Mouse (Mus musculus) megakaryocyte progenitor cell, adult 5-6 weeks (primary cell): Measurements from ENCODE around the gene Hspg2. TPM values are rescaled to one million over a fixed set of nuclear protein-coding genes. Genes with fewer than 3 reads are reported as not detected.
"Not testable (repeated sequence)": the region's sequence is repeated elsewhere in the genome, so short reads cannot be mapped to it uniquely, and the experiment has no call there.

ENCODE experiments used
- ATAC-seq: replicated peaks from 2 replicates; pipeline ENCODE4 v1.8.0; 2016; ENCODE audit warnings: mild to moderate bottlenecking, moderate TSS enrichment, inconsistent platforms; ENCODE audit not compliant: poor library complexity
- total RNA-seq, 2 experiments: library from RNA; stranded (forward) in 1 of 2; stranded (reverse) in 1 of 2; fragments of 157-497, 149-512 nt in 1 of 2; fragments of 200-1000 nt in 1 of 2; gene quantifications; 2 replicates each; pipeline versions ENCODE4 v1.2.3 to v1.2.4; 2015 to 2017

Hspg2 gene
- total RNA-seq (2015) (0.37 TPM in 1 of 2 replicates, not detected in the other), total RNA-seq (2017) (not detected in 2 replicates)

GRCm38 (mm10) chr4:137468260-137469080, at the start of gene Hspg2:
Hspg2 (plus strand) TSS chr4:137468769.
- peak; percentile 99 for ATAC-seq

- peak; percentile 57 for ATAC-seq
Measured at GRCm38 (mm10) chr4:137430502-137430901, 38.1 kb upstream of the Hspg2 start, which contains the start of gene Cela3b. Cela3b (minus strand) TSS chr4:137430540.

GRCm38 (mm10) chr4:137432700-137433550, 35.6 kb upstream of the Hspg2 start:
- ATAC-seq: not testable (repeated sequence)

- ATAC-seq: no peak
Measured at GRCm38 (mm10) chr4:137436979-137437669, 31.4 kb upstream of the Hspg2 start.

GRCm38 (mm10) chr4:137438842-137439241, 29.7 kb upstream of the Hspg2 start:
- ATAC-seq: peak; percentile 96

GRCm38 (mm10) chr4:137441332-137441731, 27.2 kb upstream of the Hspg2 start:
- ATAC-seq: no peak

DNA sequence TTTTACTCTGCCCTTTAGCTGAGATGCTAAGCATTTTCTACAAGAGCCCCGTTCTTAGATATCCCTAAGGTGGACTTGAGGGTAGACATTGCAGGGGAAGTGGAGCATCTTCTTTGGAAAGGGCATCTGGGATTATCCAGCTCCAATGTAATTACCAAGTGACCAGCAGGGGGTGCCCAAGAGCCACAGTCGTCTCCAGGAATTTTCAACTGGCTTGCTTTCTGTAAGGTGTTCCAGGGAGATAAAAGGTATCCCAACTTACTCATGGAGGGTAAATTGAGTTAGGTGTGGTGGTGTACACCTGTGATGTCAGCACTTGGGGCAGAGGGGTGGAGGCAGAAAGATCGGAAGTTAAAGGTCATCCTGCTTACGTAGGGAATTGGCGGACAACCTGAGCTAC, 24.9 kb upstream of the Hspg2 start:
- peak; percentile 55 for ATAC-seq

GRCm38 (mm10) chr4:137445881-137446280, 22.7 kb upstream of the Hspg2 start:
- ATAC-seq: no peak

DNA sequence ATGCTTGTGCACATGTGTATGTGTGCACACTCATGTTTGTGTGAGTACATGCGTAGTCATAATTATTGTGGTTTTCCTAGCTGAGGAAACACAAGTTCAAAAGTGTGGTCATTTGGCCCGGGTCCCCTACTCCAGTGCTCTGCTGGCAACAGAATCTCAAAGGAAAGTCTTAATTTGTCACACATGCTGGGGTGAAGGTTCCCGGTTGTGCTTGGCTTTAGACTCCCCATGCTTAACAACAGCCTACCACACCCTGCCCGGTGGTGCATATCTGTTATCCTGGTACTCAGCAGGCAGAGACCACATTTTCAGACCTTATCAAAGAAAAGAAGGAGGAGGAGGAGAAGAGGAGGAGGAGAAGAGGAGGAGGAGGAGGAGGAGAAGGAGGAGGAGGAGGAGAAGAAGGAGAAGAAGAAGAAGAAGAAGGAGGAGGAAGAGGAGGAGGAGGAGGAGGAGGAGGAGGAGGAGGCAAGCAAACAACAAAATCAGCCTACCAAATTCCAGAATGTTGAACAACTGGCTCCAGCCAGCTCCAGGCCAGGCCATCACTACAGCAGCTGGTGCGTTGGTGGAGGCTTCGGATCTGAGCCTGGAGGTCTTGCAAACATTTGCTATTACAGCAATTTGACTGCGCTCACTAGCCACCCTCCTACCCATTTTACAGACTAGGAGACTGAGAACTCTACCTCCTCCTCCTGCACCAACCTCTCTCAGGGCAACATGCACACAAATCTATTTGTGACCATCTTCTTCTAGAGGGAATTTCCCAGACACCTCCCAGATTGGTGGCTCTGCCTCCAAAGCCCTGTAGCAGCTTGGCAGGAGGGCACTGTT, 21.0 kb upstream of the Hspg2 start:
- peak; percentile 71 for ATAC-seq

GRCm38 (mm10) chr4:137448197-137448596, 20.4 kb upstream of the Hspg2 start:
- peak; percentile 21; the same call in 1 of the 2 replicates for ATAC-seq

DNA sequence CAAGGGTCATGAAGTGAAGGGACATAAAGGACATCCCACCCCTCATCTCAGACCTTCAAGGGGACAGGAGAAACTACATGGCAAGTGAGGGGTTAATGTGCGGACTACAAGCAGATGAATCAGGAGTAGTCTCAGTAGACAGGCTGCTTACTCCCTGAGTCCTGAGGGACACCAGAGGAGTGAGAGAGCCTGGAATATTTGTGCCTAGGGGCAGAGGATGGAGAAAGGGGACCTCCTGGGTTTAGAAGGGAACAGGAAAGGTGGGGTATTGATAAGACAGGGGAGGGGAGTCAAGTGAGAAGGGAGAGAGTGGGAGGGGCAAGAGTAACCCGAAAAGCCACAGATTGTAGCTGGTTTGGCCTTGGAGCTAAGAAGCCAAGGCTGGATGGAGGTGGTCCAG, 19.9 kb upstream of the Hspg2 start:
- no peak for ATAC-seq

- peak; percentile 26; the same call in 1 of the 2 replicates for ATAC-seq
Measured at GRCm38 (mm10) chr4:137449132-137449531, 19.4 kb upstream of the Hspg2 start.

- ATAC-seq: no peak
Measured at GRCm38 (mm10) chr4:137449715-137450114, 18.9 kb upstream of the Hspg2 start.

- ATAC-seq: no peak
Measured at GRCm38 (mm10) chr4:137452190-137452589, 16.4 kb upstream of the Hspg2 start.

GRCm38 (mm10) chr4:137453234-137453767, 15.3 kb upstream of the Hspg2 start, which contains the start of gene 1700013G24Rik:
1700013G24Rik (plus strand) TSS chr4:137453284.
- ATAC-seq: no peak

DNA sequence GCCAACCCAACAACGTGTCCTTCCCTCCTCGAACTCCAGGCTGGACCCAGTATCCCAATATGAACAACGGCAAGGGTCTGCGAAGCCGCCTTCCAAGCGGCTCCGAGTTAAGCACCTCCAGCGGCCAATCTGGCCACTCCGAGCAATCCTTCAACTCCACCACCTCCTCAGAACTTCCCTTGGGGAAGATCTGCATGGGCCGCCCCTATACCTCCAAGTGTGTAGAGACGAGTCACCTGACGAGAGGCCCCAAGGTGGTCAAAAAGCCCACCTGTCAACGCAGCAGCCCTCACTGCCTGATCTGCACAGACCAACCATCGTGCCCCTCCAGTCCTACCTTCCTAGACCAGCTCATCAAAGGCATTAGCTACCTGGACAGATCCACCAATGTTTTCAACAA, 14.0 kb upstream of the Hspg2 start:
- ATAC-seq: no peak

DNA sequence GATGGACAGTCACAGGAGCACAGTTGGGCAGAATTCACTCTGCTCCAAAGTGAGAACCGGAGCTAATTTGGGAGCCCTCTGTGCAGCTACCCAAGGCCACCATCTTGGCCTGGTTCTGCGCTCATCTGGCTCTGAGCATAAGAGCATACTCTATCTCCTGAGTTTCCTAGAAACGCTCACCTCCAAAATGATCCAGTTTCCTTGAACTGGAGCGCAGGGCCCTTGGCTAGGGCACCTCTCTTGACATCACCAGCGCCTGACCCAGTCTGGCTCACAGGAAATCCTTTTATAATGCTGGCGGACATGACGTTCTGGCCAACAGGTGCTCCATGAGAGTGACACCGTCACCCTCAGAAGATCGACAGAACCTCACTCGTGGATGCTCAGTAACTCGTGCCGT, 12.0 kb upstream of the Hspg2 start:
- ATAC-seq: no peak

- peak; percentile 91 for ATAC-seq
Measured at GRCm38 (mm10) chr4:137457292-137457691, 11.3 kb upstream of the Hspg2 start.

DNA sequence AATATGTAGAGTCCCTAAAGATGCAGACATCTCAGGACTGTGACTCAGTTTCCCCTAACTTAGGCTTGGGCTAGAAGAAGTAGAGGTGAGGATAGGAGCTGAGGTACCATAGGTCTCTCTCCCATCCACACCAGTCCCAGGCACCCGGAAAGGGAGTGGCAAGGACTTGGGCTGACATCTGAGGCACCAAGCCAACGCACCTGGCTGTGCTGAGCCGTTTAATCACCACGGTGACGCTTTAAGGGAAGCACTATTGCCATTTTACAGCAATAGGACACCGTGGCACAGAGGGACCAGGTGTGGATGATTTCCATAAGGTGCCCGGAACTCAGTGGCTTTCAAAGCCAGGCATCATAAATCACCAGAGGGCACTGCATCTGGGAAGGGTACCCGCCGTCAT, 10.3 kb upstream of the Hspg2 start:
- ATAC-seq: no peak

DNA sequence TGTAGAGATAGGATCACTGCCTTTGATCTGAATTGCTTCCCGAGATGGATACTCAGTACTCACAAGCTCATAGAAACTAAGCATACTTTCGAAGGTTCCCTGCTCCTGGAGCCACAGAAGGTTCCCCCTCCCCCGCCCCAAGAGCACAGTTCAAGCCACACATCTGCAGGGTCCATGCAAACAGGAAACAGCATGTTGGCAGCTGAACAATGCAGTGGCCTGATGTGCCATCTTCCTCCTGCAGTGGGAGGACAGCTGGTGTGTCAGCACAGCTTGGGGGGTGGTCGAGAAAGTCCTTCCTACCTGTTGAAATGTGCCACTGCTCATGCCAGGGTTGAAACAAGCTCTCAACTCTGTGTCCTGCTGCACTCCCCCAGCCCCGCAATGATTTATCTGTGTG, 9.7 kb upstream of the Hspg2 start:
- ATAC-seq: no peak
